Mouse (Mus musculus): Measurements from ENCODE around the gene Ywhah. TPM values are rescaled to one million over a fixed set of nuclear protein-coding genes. Genes with fewer than 3 reads are reported as not detected.

The Ywhah gene
- total and polyA plus RNA-seq, 3 experiments, result 63.3 to 320 (median 188) TPM

DNA sequence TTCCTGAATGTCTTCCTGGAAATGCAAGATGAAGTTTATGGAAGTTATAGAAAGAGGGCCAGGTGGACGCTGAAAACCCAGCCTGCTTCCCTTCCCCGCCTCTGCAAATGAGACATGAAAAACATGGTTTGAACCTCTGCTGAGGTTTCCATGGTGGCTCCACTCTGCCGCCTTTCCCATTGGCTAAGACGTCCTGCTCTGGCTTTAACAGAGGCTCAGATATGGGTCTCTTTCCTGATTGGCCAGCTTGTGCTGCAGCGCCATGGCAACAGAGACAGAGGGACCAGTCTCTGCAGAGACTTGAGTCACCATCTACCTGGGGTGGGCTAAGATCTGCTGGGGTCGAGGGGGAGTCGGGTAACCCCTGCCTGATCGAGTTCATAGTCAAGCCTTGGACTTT lies 11.9 kb upstream of the Ywhah start:
- Histone ChIP-seq H3K4me3 (replicated peaks in 1 of 3; ENCODE audit: low read depth in 2 of 3, low read length in 2 of 3, poor library complexity in 1 of 3) (no peak overlapping the region), H3K4me2 (ENCODE audit: insufficient read depth, low read depth, poor library complexity, severe bottlenecking) (no peak overlapping the region), H3K79me2 (replicated peaks; ENCODE audit: control insufficient read depth, extremely low read depth, insufficient read depth, poor library complexity, severe bottlenecking) (no peaks in the 10 kb centered on the region), H3K27me3 (replicated peaks) (peaks cover 2% of the 10 kb centered on the region), H3K36me3 (replicated peaks in 1 of 2; ENCODE audit: control insufficient read depth in 1 of 2, insufficient read depth in 1 of 2, low read length in 1 of 2) (no peaks in the 10 kb centered on the region), H3K27ac (ENCODE audit: insufficient read depth, low read depth) (no peak overlapping the region), H3K9ac (ENCODE audit: insufficient read depth, low read depth) (no peak overlapping the region), H3K9me3 (replicated peaks; ENCODE audit: low read length) (no peaks in the 10 kb centered on the region), H3K4me1 (ENCODE audit: control insufficient read depth in 1 of 2, insufficient read depth in 2 of 2) (peaks cover 0 to 9% of the 10 kb centered on the region in 2 experiments; a peak in 2 of 4 replicates)
- dilution Hi-C loops (cut with MboI; ENCODE audit: extremely low pct_ligation_motif_present, extremely low pct_unique_long_range_greater_than_20kb, low sequenced_read_pairs), result no loop called here
- in situ Hi-C loops (cut with MboI; ENCODE audit: low pct_ligation_motif_present, low pct_unique_long_range_greater_than_20kb, low sequenced_read_pairs), result no loop called here
- no peak for DNase-seq (ENCODE audit: extremely low read depth)
- TF ChIP-seq USF2 (conservative IDR thresholded peaks at IDR 0.05; ENCODE audit: low read depth, low read length) (no peak), NELFE (IDR thresholded peaks at IDR 0.05; ENCODE audit: low read depth, low read length) (no peak), ELF1 (IDR thresholded peaks at IDR 0.05; ENCODE audit: low read depth, low read length) (no peak), PAX5 (IDR thresholded peaks at IDR 0.05; ENCODE audit: low read length) (no peak), MEF2A (IDR thresholded peaks at IDR 0.05; ENCODE audit: borderline replicate concordance, low read depth, low read length) (no peak)

DNA sequence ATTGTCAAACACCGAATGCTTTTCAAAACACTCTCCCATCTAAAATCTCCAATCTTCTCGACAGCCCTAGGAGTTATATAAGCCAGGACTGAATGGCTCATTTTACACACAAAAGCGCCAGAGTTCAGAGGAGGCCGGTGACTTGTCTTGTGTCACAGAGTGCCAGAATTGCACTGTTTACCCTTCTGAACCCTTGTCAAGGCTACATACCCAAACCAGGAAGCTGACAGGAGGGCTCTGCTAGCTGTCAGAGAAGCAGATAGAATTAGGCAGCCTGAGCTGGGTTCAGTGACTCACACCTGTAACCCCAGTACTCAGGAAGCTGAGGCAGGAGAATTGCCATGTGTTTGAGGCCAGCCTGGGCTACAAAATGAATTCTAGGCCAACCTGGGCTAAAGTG lies 11.2 kb upstream of the Ywhah start:
- no peaks in the 10 kb centered on the region for H3K9me3 ChIP-seq (replicated peaks; ENCODE audit: low read length)
- peaks cover 5% of the 10 kb centered on the region for H3K27me3 ChIP-seq (replicated peaks)
- H3K9ac ChIP-seq (ENCODE audit: insufficient read depth, low read depth), result no peak overlapping the region
- in situ Hi-C loops (cut with MboI; ENCODE audit: low pct_ligation_motif_present, low pct_unique_long_range_greater_than_20kb, low sequenced_read_pairs) (no loop called here), dilution Hi-C loops (cut with MboI; ENCODE audit: extremely low pct_ligation_motif_present, extremely low pct_unique_long_range_greater_than_20kb, low sequenced_read_pairs) (no loop called here)
- peaks cover 0 to 9% of the 10 kb centered on the region in 2 experiments; a peak in 2 of 4 replicates for H3K4me1 ChIP-seq (ENCODE audit: control insufficient read depth in 1 of 2, insufficient read depth in 2 of 2)
- no peak for DNase-seq (ENCODE audit: extremely low read depth)
- H3K4me2 ChIP-seq (ENCODE audit: insufficient read depth, low read depth, poor library complexity, severe bottlenecking), result no peak overlapping the region
- H3K27ac ChIP-seq (ENCODE audit: insufficient read depth, low read depth), result no peak overlapping the region
- H3K36me3 ChIP-seq (replicated peaks in 1 of 2; ENCODE audit: control insufficient read depth in 1 of 2, insufficient read depth in 1 of 2, low read length in 1 of 2), result no peaks in the 10 kb centered on the region
- H3K4me3 ChIP-seq (replicated peaks in 1 of 3; ENCODE audit: low read depth in 2 of 3, low read length in 2 of 3, poor library complexity in 1 of 3), result no peak overlapping the region
- H3K79me2 ChIP-seq (replicated peaks; ENCODE audit: control insufficient read depth, extremely low read depth, insufficient read depth, poor library complexity, severe bottlenecking), result no peaks in the 10 kb centered on the region
- TF ChIP-seq MAZ (IDR thresholded peaks at IDR 0.05; ENCODE audit: low read depth, low read length) (no peak), EP300 (IDR thresholded peaks at IDR 0.05; ENCODE audit: low read length) (no peak), CHD2 (IDR thresholded peaks at IDR 0.05; ENCODE audit: low read length) (no peak), ZC3H11A (IDR thresholded peaks at IDR 0.05; ENCODE audit: low read depth, low read length) (no peak), MAFK (IDR thresholded peaks at IDR 0.05; ENCODE audit: insufficient replicate concordance, low read length) (no peak), ZKSCAN1 (IDR thresholded peaks at IDR 0.05; ENCODE audit: borderline replicate concordance, low read depth, low read length) (no peak), USF1 (IDR thresholded peaks at IDR 0.05; ENCODE audit: low read depth, low read length) (no peak), E2F4 (IDR thresholded peaks at IDR 0.05; ENCODE audit: insufficient replicate concordance, low read depth, low read length) (no peak), NRF1 (IDR thresholded peaks at IDR 0.05; ENCODE audit: low read depth, low read length) (no peak), MYC (IDR thresholded peaks at IDR 0.05; ENCODE audit: low read depth, low read length) (no peak), UBTF (IDR thresholded peaks at IDR 0.05; ENCODE audit: low read depth, low read length) (no peak), MAX (IDR thresholded peaks at IDR 0.05; ENCODE audit: low read length) (no peak), IRF4 (IDR thresholded peaks at IDR 0.05; ENCODE audit: low read depth, low read length) (no peak), GABPA (IDR thresholded peaks at IDR 0.05; ENCODE audit: insufficient replicate concordance, low read depth, low read length) (no peak), HCFC1 (IDR thresholded peaks at IDR 0.05; ENCODE audit: low read depth, low read length) (no peak), ELF1 (IDR thresholded peaks at IDR 0.05; ENCODE audit: low read depth, low read length) (no peak), SMC3 (IDR thresholded peaks at IDR 0.05; ENCODE audit: low read depth, low read length) (no peak), JUN (IDR thresholded peaks at IDR 0.05; ENCODE audit: insufficient read depth, low read depth, low read length) (no peak)

Data from CH12.LX (cell line).